Mouse (Mus musculus) ES-Bruce4 (cell line): ENCODE data around the gene Fxyd2. TPM values are rescaled to one million over a fixed set of nuclear protein-coding genes. Genes with fewer than 3 reads are reported as not detected.

Experiments
- H3K27ac ChIP-seq: 2 replicates; pipeline ENCODE4 v1.5.1; 2012; ENCODE audit warnings: low read length, inconsistent platforms; ENCODE audit not compliant: insufficient read depth
- H3K27me3 ChIP-seq: 2 replicates; pipeline ENCODE4 v1.6.1; 2012; ENCODE audit warnings: mild to moderate bottlenecking, low read length, inconsistent platforms; ENCODE audit not compliant: control insufficient read depth, poor library complexity, insufficient read depth, severe bottlenecking
- H3K36me3 ChIP-seq: 2 replicates; pipeline ENCODE4 v1.6.1; 2012; ENCODE audit warnings: inconsistent platforms, mild to moderate bottlenecking, low read length, moderate library complexity; ENCODE audit not compliant: control insufficient read depth, poor library complexity, insufficient read depth, severe bottlenecking
- H3K4me1 ChIP-seq: one replicate; pipeline ENCODE4 v1.8.1; 2011; ENCODE audit warnings: low read length; ENCODE audit not compliant: control insufficient read depth, insufficient read depth
- H3K4me3 ChIP-seq: 2 replicates; pipeline ENCODE4 v1.5.1; 2011; ENCODE audit warnings: low read depth, mild to moderate bottlenecking, low read length
- H3K9ac ChIP-seq: 2 replicates; pipeline ENCODE4 v1.6.1; 2012; ENCODE audit warnings: low read depth, mild to moderate bottlenecking, inconsistent platforms; ENCODE audit not compliant: poor library complexity, severe bottlenecking
- H3K9me3 ChIP-seq: replicated peaks from 2 replicates; pipeline ENCODE4 v1.6.1; 2012; ENCODE audit warnings: mild to moderate bottlenecking, low read length, inconsistent platforms; ENCODE audit not compliant: control insufficient read depth, poor library complexity, insufficient read depth, severe bottlenecking
- CTCF ChIP-seq: IDR thresholded peaks from one replicate; pipeline ENCODE4 v1.8.1; 2011; ENCODE audit warnings: low read depth, low read length
- EP300 ChIP-seq: IDR thresholded peaks from 2 replicates; pipeline ENCODE4 v1.6.1; 2011; ENCODE audit warnings: low read depth, low read length; ENCODE audit not compliant: insufficient read depth
- POLR2A ChIP-seq: IDR thresholded peaks from one replicate; pipeline ENCODE4 v1.8.1; 2011; ENCODE audit warnings: low read length; ENCODE audit not compliant: insufficient read depth
- polyA plus RNA-seq: library from polyadenylated mRNA; stranded (reverse); fragments of >200 nt; gene quantifications from 2 replicates; pipeline ENCODE4 v1.2.4, GENCODE M21; 2011; ENCODE audit warnings: low read depth; ENCODE audit not compliant: missing spikeins, insufficient read depth, insufficient read length

Fxyd2 gene
- polyA plus RNA-seq, 1 experiment: not detected

DNA sequence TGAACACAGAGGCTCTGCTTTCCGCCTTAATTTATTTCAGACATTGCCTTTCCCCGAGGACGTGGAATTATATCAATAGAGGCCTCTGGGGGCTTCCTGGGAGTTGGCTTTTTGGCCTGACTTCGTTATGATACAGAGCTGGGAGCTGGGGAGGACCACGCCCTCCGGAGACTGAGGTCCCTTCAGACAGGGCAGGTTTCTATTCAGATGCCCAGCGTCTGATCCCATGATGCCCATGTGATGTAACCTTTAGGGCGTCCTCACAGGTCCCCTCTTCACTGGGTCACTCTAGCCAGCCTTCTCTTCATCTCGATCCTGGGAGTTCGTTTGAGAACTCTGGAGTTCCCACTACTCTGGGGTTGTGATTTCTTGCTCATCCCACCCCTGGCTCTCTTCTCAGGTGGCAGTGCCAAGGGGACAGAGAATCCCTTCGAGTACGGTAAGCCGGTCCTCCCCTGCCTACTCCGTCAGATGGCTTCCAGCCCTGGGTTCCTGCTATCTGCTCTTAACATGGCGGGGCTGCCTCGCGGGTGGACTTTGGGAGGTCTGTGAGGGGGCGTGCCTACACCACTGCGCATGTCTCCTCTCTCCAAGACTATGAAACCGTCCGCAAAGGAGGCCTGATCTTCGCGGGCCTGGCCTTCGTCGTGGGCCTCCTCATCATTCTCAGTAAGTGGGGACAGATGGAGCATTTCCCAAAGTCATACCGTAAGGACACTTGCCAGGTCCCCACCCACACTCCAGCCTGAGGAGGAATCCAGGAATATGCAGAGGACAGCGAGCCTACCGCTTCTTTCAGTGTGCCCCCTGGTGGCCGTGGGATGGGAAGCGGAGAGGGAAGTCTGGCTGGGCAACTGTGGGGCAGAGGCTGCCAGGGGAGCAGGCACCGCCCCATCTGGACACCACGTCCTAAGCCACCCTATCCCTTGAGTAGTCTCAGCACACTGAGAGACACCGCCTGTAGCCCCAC is 8.5 kb downstream of the Fxyd2 start:
- H3K36me3 ChIP-seq: no peaks in the 10 kb centered on the region
- H3K4me1 ChIP-seq: no peaks in the 10 kb centered on the region
- peak overlapping the region; percentile 27 for H3K4me3 ChIP-seq
- TF ChIP-seq POLR2A (no peak), CTCF (peak; percentile 86)
- no peaks in the 10 kb centered on the region for H3K27me3 ChIP-seq
- H3K9ac ChIP-seq: no peak overlapping the region
- H3K27ac ChIP-seq: no peak overlapping the region
- H3K9me3 ChIP-seq: no peaks in the 10 kb centered on the region

DNA sequence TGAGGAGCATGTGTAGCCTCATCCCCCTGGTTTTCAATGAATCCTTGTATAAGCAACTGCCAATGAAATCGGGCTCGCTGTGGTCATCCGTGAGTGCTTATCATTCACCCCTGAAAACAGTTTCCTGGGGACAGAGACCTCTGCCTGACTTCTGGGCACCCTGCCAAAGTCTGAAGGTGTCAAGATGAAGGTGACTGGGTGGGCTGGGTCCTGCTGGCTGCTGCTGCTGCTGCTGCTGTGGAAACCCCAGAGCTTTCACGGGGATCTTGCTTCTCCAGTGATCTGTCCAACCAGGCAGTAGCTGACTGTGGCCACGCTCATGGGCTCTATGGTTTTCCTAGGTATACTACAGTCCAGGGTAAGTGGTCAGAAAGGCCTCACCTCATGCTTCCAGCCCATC is 10.7 kb downstream of the Fxyd2 start:
- no peaks in the 10 kb centered on the region for H3K4me1 ChIP-seq
- no peak overlapping the region for H3K27ac ChIP-seq
- H3K36me3 ChIP-seq: no peaks in the 10 kb centered on the region
- H3K9ac ChIP-seq: no peak overlapping the region
- TF ChIP-seq POLR2A (no peak), CTCF (no peak), EP300 (no peak)
- no peaks in the 10 kb centered on the region for H3K9me3 ChIP-seq
- H3K4me3 ChIP-seq: no peak overlapping the region
- no peaks in the 10 kb centered on the region for H3K27me3 ChIP-seq

DNA sequence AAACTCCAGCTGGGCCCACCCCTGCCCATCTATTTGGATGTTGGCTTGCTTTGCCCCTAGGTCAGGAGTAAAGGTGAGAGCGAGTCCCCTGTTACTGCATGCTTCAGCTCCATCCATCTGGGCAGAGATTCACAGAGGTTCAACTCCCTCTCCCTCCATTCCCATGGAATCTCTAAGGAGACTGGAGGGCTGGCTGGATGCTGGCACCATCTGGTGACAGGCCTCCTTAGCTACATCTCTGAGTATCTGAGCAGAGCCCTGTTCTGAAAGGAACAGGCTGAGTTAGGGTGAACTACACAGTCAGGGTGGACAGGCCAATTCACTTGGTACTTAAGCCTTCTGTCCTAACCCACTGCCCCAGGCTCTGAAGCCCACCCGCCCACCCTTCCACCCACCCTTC is 11.1 kb downstream of the Fxyd2 start:
- no peaks in the 10 kb centered on the region for H3K36me3 ChIP-seq
- no peak overlapping the region for H3K4me3 ChIP-seq
- no peak for TF ChIP-seq EP300
- TF ChIP-seq CTCF: no peak
- no peak for TF ChIP-seq POLR2A
- H3K27me3 ChIP-seq: no peaks in the 10 kb centered on the region
- no peak overlapping the region for H3K27ac ChIP-seq
- no peak overlapping the region for H3K9ac ChIP-seq
- no peaks in the 10 kb centered on the region for H3K9me3 ChIP-seq
- no peaks in the 10 kb centered on the region for H3K4me1 ChIP-seq

DNA sequence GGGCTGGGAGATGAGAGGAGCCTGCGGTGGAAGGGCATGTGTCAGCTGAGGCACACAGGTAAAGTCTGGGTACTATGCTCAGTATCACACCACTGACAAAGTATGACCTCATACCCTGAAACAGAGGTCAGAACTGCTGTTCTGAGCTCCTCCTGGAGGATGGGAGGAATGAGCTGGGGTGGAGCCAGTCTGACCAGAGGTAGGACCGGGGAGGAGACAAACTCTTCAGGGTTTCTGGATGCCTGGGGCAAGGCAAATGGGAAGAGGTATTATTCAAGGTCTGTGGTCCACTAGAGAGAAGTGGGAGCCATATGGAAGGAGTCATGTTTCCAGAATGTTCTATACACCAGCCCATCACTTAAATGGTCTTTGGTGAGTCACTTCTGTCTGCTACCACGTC is 11.6 kb downstream of the Fxyd2 start:
- no peak for TF ChIP-seq CTCF
- no peak for TF ChIP-seq POLR2A
- TF ChIP-seq EP300: no peak
- H3K27me3 ChIP-seq: no peaks in the 10 kb centered on the region
- H3K36me3 ChIP-seq: no peaks in the 10 kb centered on the region
- no peak overlapping the region for H3K27ac ChIP-seq
- no peaks in the 10 kb centered on the region for H3K4me1 ChIP-seq
- H3K4me3 ChIP-seq: no peak overlapping the region
- H3K9ac ChIP-seq: no peak overlapping the region
- no peaks in the 10 kb centered on the region for H3K9me3 ChIP-seq

DNA sequence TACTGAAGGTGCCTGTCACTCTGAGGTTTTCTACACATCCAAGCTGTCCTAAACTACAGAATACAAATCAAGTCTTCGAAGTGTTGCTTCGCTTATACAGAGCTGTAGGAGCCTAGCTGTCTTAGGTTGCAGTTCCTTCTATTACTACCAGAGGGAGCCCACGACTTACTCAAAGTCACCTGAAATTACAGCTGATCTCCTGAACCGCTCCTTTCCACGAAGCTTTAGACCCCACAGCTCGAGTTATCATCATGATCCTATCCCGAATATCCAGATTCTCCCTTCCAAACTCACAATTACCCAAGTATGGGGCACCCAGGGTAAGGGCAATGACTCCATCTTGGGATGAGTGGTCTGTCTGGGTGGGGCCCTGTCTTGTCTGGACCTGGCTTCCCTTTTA is 12.3 kb downstream of the Fxyd2 start:
- Histone ChIP-seq H3K4me1 (no peaks in the 10 kb centered on the region), H3K27ac (no peak overlapping the region), H3K9ac (0 out of 2 replicates have a peak overlapping the region, but pooled peaks have one; percentile 16), H3K4me3 (peak overlapping the region; percentile 12), H3K27me3 (no peaks in the 10 kb centered on the region), H3K9me3 (no peaks in the 10 kb centered on the region), H3K36me3 (no peaks in the 10 kb centered on the region)
- TF ChIP-seq CTCF (peak; percentile 12), EP300 (no peak), POLR2A (no peak)

DNA sequence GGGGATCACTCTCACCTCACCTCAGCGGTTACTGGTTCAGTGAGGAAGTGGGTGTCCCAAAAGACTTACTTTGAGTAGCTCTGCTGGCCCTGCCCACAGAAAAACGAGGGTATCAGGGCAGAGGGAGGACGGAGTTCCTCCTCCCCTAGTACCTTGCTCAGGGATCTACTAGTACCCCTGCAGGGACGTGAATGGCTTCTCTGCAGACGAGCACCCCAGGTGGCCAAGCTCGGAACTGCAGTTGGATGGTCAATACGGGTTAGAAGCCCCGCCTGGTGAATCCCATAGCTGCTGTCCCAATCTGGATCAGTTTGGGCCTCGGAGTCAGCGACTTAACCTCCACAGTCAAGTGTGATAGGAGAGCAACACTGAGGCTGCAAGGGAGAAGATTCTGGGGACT is 12.8 kb downstream of the Fxyd2 start:
- H3K9ac ChIP-seq: 0 out of 2 replicates have a peak overlapping the region, but pooled peaks have one; percentile 16
- H3K27me3 ChIP-seq: no peaks in the 10 kb centered on the region
- no peaks in the 10 kb centered on the region for H3K4me1 ChIP-seq
- no peaks in the 10 kb centered on the region for H3K9me3 ChIP-seq
- H3K36me3 ChIP-seq: no peaks in the 10 kb centered on the region
- peak overlapping the region; percentile 12 for H3K4me3 ChIP-seq
- TF ChIP-seq EP300 (no peak), CTCF (peak; percentile 84)
- H3K27ac ChIP-seq: no peak overlapping the region
